Mouse (Mus musculus): ENCODE data around the gene Klhl35. TPM values are rescaled to one million over a fixed set of nuclear protein-coding genes. Genes with fewer than 3 reads are reported as not detected.

Klhl35 gene
- total and polyA plus RNA-seq, 3 experiments, result 0.04 TPM; not detected in 2

GRCm38 (mm10) chr7:99467916-99468282 lies 2.1 kb downstream of the Klhl35 start:
- no peak overlapping the region for H3K9ac ChIP-seq (ENCODE audit: control insufficient read depth, low read depth, low read length, poor library complexity, severe bottlenecking)
- H3K79me2 ChIP-seq (ENCODE audit: control insufficient read depth, insufficient read depth, low read length, poor library complexity), result no peaks in the 10 kb centered on the region
- H3K9me3 ChIP-seq (replicated peaks; ENCODE audit: insufficient read depth, low read length), result no peaks in the 10 kb centered on the region
- no peak for DNase-seq (ENCODE audit: low read depth, low spot score)
- no peak for TF ChIP-seq ZNF384 (IDR thresholded peaks at IDR 0.05; ENCODE audit: low read depth, low read length)
- no peak for TF ChIP-seq NRF1 (IDR thresholded peaks at IDR 0.05; ENCODE audit: insufficient read depth, low read depth, low read length, poor library complexity, severe bottlenecking)
- TF ChIP-seq CTCF (IDR thresholded peaks at IDR 0.05 in 2 of 3, conservative IDR thresholded peaks at IDR 0.05 in 1 of 3; ENCODE audit: control insufficient read depth in 1 of 3, insufficient read depth in 1 of 3, low read depth in 2 of 3, low read length in 3 of 3, poor library complexity in 1 of 3, severe bottlenecking in 1 of 3), result no peak
- no peak for TF ChIP-seq MAZ (IDR thresholded peaks at IDR 0.05; ENCODE audit: low read depth, low read length)
- no peak for TF ChIP-seq MAX (IDR thresholded peaks at IDR 0.05; ENCODE audit: low read length)
- no peak overlapping the region for H3K4me3 ChIP-seq (ENCODE audit: control insufficient read depth in 1 of 2, insufficient read depth in 1 of 2, low read depth in 2 of 2, low read length in 2 of 2)
- no peaks in the 10 kb centered on the region for H3K36me3 ChIP-seq (ENCODE audit: control insufficient read depth in 1 of 2, insufficient read depth in 2 of 2, low read length in 2 of 2)
- no peaks in the 10 kb centered on the region for H3K4me1 ChIP-seq (ENCODE audit: control insufficient read depth in 1 of 2, insufficient read depth in 2 of 2, low read length in 2 of 2)
- no peak overlapping the region for H3K27ac ChIP-seq (ENCODE audit: control insufficient read depth, low read depth, low read length)
- H3K27me3 ChIP-seq (ENCODE audit: control insufficient read depth in 1 of 2, insufficient read depth in 2 of 2, low read length in 2 of 2), result no peaks in the 10 kb centered on the region

- no peak overlapping the region for H3K4me3 ChIP-seq (ENCODE audit: control insufficient read depth in 1 of 2, insufficient read depth in 1 of 2, low read depth in 2 of 2, low read length in 2 of 2)
- no peaks in the 10 kb centered on the region for H3K9me3 ChIP-seq (replicated peaks; ENCODE audit: insufficient read depth, low read length)
- no peaks in the 10 kb centered on the region for H3K27me3 ChIP-seq (ENCODE audit: control insufficient read depth in 1 of 2, insufficient read depth in 2 of 2, low read length in 2 of 2)
- H3K79me2 ChIP-seq (ENCODE audit: control insufficient read depth, insufficient read depth, low read length, poor library complexity), result no peaks in the 10 kb centered on the region
- no peaks in the 10 kb centered on the region for H3K4me1 ChIP-seq (ENCODE audit: control insufficient read depth in 1 of 2, insufficient read depth in 2 of 2, low read length in 2 of 2)
- no peaks in the 10 kb centered on the region for H3K36me3 ChIP-seq (ENCODE audit: control insufficient read depth in 1 of 2, insufficient read depth in 2 of 2, low read length in 2 of 2)
- no peak overlapping the region for H3K9ac ChIP-seq (ENCODE audit: control insufficient read depth, low read depth, low read length, poor library complexity, severe bottlenecking)
- TF ChIP-seq MAX (IDR thresholded peaks at IDR 0.05; ENCODE audit: low read length) (no peak), UBTF (IDR thresholded peaks at IDR 0.05; ENCODE audit: borderline replicate concordance, insufficient read depth, low read depth, low read length) (no peak), MXI1 (IDR thresholded peaks at IDR 0.05; ENCODE audit: low read depth, low read length) (no peak), USF2 (IDR thresholded peaks at IDR 0.05; ENCODE audit: borderline replicate concordance in 1 of 2, insufficient read depth in 1 of 2, low read depth in 1 of 2, low read length in 2 of 2) (no peak), MYC (IDR thresholded peaks at IDR 0.05; ENCODE audit: low read depth, low read length) (no peak), POLR2A (IDR thresholded peaks at IDR 0.05; ENCODE audit: control insufficient read depth in 1 of 2, insufficient read depth in 1 of 2, low read depth in 1 of 2, low read length in 2 of 2, poor library complexity in 1 of 2) (no peak), JUND (IDR thresholded peaks at IDR 0.05; ENCODE audit: low read depth, low read length) (no peak), ELF1 (IDR thresholded peaks at IDR 0.05; ENCODE audit: low read depth, low read length) (no peak), KAT2A (conservative IDR thresholded peaks at IDR 0.05; ENCODE audit: low read depth, low read length) (no peak), ZMIZ1 (IDR thresholded peaks at IDR 0.05; ENCODE audit: low read depth, low read length) (no peak)
- DNase-seq (ENCODE audit: low read depth, low spot score), result no peak
- no peak overlapping the region for H3K27ac ChIP-seq (ENCODE audit: control insufficient read depth, low read depth, low read length)
Measured at GRCm38 (mm10) chr7:99468283-99469132, 2.7 kb downstream of the Klhl35 start.
